Mouse (Mus musculus) cerebellum, adult (tissue): ENCODE data around the gene Zcchc13.
"Not testable (repeated sequence)": the region's sequence is repeated elsewhere in the genome, so short reads cannot be mapped to it uniquely, and the experiment has no call there.

Source experiments
- ATAC-seq: cut with Nextera tagmentation; 2 replicates; pipeline ENCODE4 v1.9.2; 2017; ENCODE audit warnings: mild to moderate bottlenecking, moderate library complexity, mixed read lengths; ENCODE audit not compliant: insufficient number of reproducible peaks, low FRiP score, low TSS enrichment

Gene Zcchc13

GRCm38 (mm10) chrX:103636021-103636420 lies 5.6 kb downstream of the Zcchc13 start:
- ATAC-seq = no peak

DNA sequence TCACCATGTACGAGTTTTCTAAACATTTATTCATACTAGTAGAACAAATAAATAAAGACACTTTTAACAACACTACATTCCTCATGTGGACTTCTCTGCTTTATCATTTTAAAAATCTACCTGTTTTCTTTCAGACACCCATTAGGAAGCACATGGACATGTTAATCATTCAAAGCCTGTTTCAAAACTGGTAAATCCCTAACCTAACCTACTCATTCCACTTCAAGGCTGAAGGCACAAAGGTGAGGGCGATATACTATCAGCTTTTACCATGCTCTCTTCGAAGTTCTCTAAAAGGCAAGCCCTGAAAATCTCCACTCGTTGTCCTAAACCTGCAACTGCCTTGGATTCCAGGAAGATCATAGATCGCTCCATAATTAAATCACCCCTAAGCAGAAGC lies 8.2 kb downstream of the Zcchc13 start:
- no peak for ATAC-seq

DNA sequence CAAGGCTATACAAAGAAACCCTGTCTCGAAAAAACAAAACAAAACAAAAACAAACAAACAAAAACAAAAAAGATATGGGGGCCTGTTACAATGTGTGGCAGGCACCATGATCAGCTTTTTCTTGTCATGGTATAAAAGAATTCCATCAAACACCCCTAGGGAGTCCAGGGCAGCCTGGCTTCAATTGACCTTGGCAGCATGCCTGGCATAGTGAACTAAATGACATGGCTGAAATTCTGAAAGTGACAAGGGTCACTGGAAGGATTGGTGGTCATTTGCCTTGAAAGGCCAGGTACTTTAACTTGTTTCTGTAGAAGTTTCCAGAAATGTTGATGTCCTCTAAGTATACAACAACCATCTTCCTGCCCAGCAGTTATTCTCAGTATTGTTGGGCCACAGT lies 13.9 kb downstream of the Zcchc13 start:
- no peak for ATAC-seq

DNA sequence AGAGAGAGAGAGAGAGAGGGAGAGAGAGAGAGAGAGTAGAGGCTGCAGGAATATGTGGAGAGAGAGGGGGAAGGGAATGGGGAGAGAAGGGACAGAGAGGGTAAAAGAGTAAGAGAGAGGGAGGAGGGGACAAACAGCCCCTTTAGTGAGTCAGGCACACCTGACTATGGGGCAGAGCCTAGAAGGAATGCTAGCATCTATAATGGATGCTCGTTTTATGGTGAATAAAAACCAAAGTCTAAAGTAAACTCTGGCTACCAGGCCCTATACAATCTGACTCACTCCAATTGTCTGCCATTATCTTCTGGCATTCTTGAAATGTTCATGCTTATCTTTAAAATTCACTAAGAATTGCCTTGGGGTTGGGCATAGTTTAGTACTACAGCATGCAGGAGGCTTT lies 21.7 kb downstream of the Zcchc13 start:
- no peak for ATAC-seq

DNA sequence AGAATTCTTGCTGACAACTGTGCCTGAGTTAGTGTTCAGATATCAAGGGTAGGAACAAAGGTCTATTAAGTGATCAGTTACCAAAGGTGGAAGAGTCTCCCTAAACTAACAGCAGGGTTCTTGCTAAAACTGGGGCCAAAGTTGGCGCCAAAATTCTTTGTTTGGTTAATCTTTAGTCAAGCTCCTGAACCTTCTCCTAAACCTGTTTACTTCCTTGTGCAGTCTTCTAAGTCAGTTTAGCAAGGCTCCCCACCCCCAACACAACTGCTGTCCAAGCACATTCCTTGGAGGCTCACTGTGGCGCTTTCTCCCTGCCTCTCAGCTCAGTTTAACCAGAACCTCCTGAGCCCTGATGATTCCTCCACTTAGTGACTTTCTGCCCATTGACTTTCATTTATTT lies 22.6 kb downstream of the Zcchc13 start:
- ATAC-seq = no peak

GRCm38 (mm10) chrX:103658985-103659384 lies 28.6 kb downstream of the Zcchc13 start:
- ATAC-seq = no peak

DNA sequence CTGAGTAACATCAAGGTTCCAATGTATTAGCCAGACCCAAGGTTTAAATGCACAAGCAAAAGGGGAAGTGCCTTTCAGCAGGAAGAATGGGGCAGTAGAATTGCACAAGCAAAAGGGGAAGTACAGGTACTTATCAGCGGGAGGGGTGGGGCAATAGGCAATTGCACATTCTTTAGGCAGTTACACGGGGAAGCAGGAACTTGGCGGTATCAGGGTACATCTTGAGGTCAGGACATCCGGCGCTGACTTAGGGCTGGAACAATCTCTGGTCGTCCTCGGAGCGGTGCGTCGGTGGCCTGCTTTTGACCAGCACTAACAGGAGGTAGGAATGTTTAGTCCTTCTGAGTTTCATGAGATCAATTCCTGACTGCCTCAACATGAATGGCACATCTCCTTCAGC lies 34.1 kb downstream of the Zcchc13 start:
- ATAC-seq = not testable (repeated sequence)

- ATAC-seq = no peak
These were observed 39.9 kb downstream of the Zcchc13 start for GRCm38 (mm10) chrX:103670245-103670644.

DNA sequence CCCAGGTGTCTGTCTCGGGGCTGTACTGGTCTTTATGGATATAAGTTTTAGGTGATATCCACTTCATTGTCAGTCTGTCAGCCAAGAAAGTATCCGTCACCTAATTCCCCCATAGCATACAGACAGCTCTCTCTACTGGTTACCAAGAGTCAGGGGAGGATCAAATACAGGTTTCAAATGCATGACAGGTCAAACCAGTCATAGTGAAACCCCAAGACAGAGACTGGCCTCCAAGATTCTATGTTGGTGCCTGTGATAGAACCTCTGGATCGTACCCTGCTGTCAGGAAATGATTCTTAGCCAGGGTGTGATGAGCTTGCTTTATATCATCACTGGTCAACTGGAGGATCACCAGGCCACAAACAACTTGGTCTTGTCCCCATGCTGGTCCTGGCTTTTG lies 43.4 kb downstream of the Zcchc13 start:
- ATAC-seq = no peak

DNA sequence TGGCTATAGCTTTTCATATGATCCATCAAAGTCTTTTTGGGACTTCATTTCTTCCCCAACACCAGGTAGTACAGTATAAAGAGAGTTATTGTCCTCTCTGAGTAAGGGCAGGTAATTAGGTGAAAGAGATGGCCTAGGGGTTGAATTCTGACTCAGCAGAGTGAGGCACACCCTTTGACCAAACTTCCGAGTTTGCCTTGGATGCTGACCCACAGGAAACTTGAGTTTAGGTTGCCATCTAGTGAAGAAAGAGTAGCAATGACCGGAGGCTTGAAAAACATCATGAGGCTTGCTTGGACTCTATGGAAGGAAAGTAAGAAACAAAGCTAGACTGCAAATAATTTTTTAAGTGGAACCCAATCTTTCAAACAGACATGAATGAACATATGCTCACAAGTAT lies 44.3 kb downstream of the Zcchc13 start:
- ATAC-seq = no peak
